In genomic region chr10:121640944-121641271, GRCm38 (mm10) we compare ENCODE assay signal across 10 mouse cellular contexts. TPM values are rescaled to one million over a fixed set of nuclear protein-coding genes. Genes with fewer than 3 reads are reported as not detected.
DNase-seq lines count a peak whose midpoint lies in the region; ATAC-seq and TF ChIP-seq lines count a peak whose summit lies in the region.
"Had no signal": no experiment of that assay in that cellular context is flagged by ENCODE, and none has a peak within 500 bp of the region (broad histone marks: within the 10 kb centered on the region; RNA-seq: fewer than 3 reads in every experiment).

No protein-coding gene starts in this region.

- TF ChIP-seq POLR2A in kidney, adult 2 months (IDR thresholded peaks at IDR 0.05; ENCODE audit: low read depth, low read length), result no peak

- no peak overlapping the region for H3K27ac ChIP-seq in kidney, adult 2 months (ENCODE audit: insufficient read depth, low read depth, low read length)
- H3K27ac ChIP-seq in embryonic facial prominence, embryonic 12.5 days, result 0 out of 2 replicates have a peak overlapping the region, but pooled peaks have one; percentile 19
- H3K27ac ChIP-seq in hindbrain, embryonic 15.5 days (replicated peaks), result no peak overlapping the region
- H3K27ac ChIP-seq in midbrain, embryonic 12.5 days (replicated peaks), result no peak overlapping the region

- peak overlapping the region; percentile 99 for H3K4me2 ChIP-seq in embryonic facial prominence, embryonic 12.5 days (replicated peaks)
- peak overlapping the region; percentile 99 for H3K4me2 ChIP-seq in hindbrain, embryonic 15.5 days
- peak overlapping the region; percentile 97 for H3K4me2 ChIP-seq in midbrain, embryonic 12.5 days (replicated peaks)

- WGBS in kidney, adult 2 months, result 20% methylated on average over 10 of the region's 10 CpGs
- 9% methylated on average over 10 of the region's 10 CpGs for WGBS in embryonic facial prominence, embryonic 12.5 days
- 17% methylated on average over 10 of the region's 10 CpGs for WGBS in hindbrain, embryonic 15.5 days
- WGBS in midbrain, embryonic 12.5 days, result 11% methylated on average over 10 of the region's 10 CpGs

- 0 out of 2 replicates have a peak overlapping the region, but pooled peaks have one; percentile 20 for H3K4me3 ChIP-seq in kidney, adult 2 months (ENCODE audit: insufficient read depth, low read depth, low read length)
- peak overlapping the region; percentile 57 for H3K4me3 ChIP-seq in embryonic facial prominence, embryonic 12.5 days
- H3K4me3 ChIP-seq in hindbrain, embryonic 15.5 days, result peak overlapping the region; percentile 50
- H3K4me3 ChIP-seq in midbrain, embryonic 12.5 days, result peak overlapping the region; percentile 56

- no peaks in the 10 kb centered on the region for H3K9me3 ChIP-seq in embryonic facial prominence, embryonic 12.5 days
- H3K9me3 ChIP-seq in hindbrain, embryonic 15.5 days, result no peaks in the 10 kb centered on the region
- no peaks in the 10 kb centered on the region for H3K9me3 ChIP-seq in midbrain, embryonic 12.5 days

- no peak for DNase-seq in kidney, adult 2 months
- no peak for DNase-seq in kidney, postnatal 14 days
- no peak for DNase-seq in layer of hippocampus, adult 9-11 months
- DNase-seq in T-cell, adult 2 months (ENCODE audit: low spot score), result no peak
- no peak for DNase-seq in urinary bladder, postnatal 4 days (ENCODE audit: low spot score in 2 of 2)

- ATAC-seq in embryonic facial prominence, embryonic 12.5 days (ENCODE audit: insufficient number of reproducible peaks, insufficient read depth, low FRiP score, low TSS enrichment), result no peak
- ATAC-seq in hindbrain, embryonic 15.5 days (ENCODE audit: low FRiP score, low read depth), result no peak
- ATAC-seq in midbrain, embryonic 12.5 days (ENCODE audit: low FRiP score, low read depth), result no peak
- ATAC-seq: Patski had no signal

- H3K9ac ChIP-seq in embryonic facial prominence, embryonic 12.5 days, result no peak overlapping the region
- 0 out of 2 replicates have a peak overlapping the region, but pooled peaks have one; percentile 44 for H3K9ac ChIP-seq in hindbrain, embryonic 15.5 days
- no peak overlapping the region for H3K9ac ChIP-seq in midbrain, embryonic 12.5 days (replicated peaks)

- H3K36me3 ChIP-seq in kidney, adult 2 months (ENCODE audit: control insufficient read depth, insufficient read depth, low read length), result no peaks in the 10 kb centered on the region
- H3K36me3 ChIP-seq in embryonic facial prominence, embryonic 12.5 days, result no peaks in the 10 kb centered on the region
- no peaks in the 10 kb centered on the region for H3K36me3 ChIP-seq in hindbrain, embryonic 15.5 days
- no peaks in the 10 kb centered on the region for H3K36me3 ChIP-seq in midbrain, embryonic 12.5 days

- TF ChIP-seq CTCF in kidney, adult 2 months (conservative IDR thresholded peaks at IDR 0.05; ENCODE audit: insufficient read depth, insufficient read length, low read depth, low read length), result no peak

- no peaks in the 10 kb centered on the region for H3K4me1 ChIP-seq in kidney, adult 2 months (ENCODE audit: control insufficient read depth, insufficient read depth, low read length)
- H3K4me1 ChIP-seq in embryonic facial prominence, embryonic 12.5 days, result peaks cover 6% of the 10 kb centered on the region
- peaks cover 20% of the 10 kb centered on the region for H3K4me1 ChIP-seq in hindbrain, embryonic 15.5 days (replicated peaks)
- H3K4me1 ChIP-seq in midbrain, embryonic 12.5 days, result peaks cover 18% of the 10 kb centered on the region

- no peaks in the 10 kb centered on the region for H3K27me3 ChIP-seq in kidney, adult 2 months (replicated peaks; ENCODE audit: control insufficient read depth, insufficient read depth, low read length)
- peaks cover 28% of the 10 kb centered on the region for H3K27me3 ChIP-seq in embryonic facial prominence, embryonic 12.5 days
- peaks cover 35% of the 10 kb centered on the region for H3K27me3 ChIP-seq in hindbrain, embryonic 15.5 days
- peaks cover 44% of the 10 kb centered on the region for H3K27me3 ChIP-seq in midbrain, embryonic 12.5 days

RNA-seq across cellular contexts. Expression of gene D930020B18Rik, which starts 0.5 kb away (rescaled TPM):
- 0.02 TPM in 1 of 2 replicates, not detected in the other for polyA plus RNA-seq in kidney, adult 2 months (2012; rRNA removed)
- 1.4 and 1.6 TPM in 2 replicates for polyA plus RNA-seq in embryonic facial prominence, embryonic 12.5 days (2016; fragmentation: Nextera tagmentation; extraction: Ambion mirVana)
- polyA plus RNA-seq in hindbrain, embryonic 15.5 days (2015; fragmentation: Nextera tagmentation; extraction: Ambion mirVana), result 0.21 and 0.24 TPM in 2 replicates
- polyA plus RNA-seq in midbrain, embryonic 12.5 days (2016; fragmentation: Nextera tagmentation; extraction: Ambion mirVana), result 0.12 TPM in 1 of 2 replicates, not detected in the other
- polyA plus RNA-seq: erythroblast, embryonic 14.5 days; Patski had no signal

RNA-seq across cellular contexts. Expression of gene Xpot, which starts 14.8 kb away (rescaled TPM):
- polyA plus RNA-seq in kidney, adult 2 months (2012; rRNA removed), result 78.0 and 108 TPM in 2 replicates
- polyA plus RNA-seq in embryonic facial prominence, embryonic 12.5 days (2016; fragmentation: Nextera tagmentation; extraction: Ambion mirVana), result 49.6 and 59.5 TPM in 2 replicates
- 30.2 and 31.4 TPM in 2 replicates for polyA plus RNA-seq in hindbrain, embryonic 15.5 days (2015; fragmentation: Nextera tagmentation; extraction: Ambion mirVana)
- polyA plus RNA-seq in midbrain, embryonic 12.5 days (2016; fragmentation: Nextera tagmentation; extraction: Ambion mirVana), result 48.6 and 52.3 TPM in 2 replicates

RNA-seq across cellular contexts. Expression of gene Tbk1, which starts 54.3 kb away (rescaled TPM):
- polyA plus RNA-seq in kidney, adult 2 months (2012; rRNA removed), result 7.6 and 14.8 TPM in 2 replicates
- polyA plus RNA-seq in embryonic facial prominence, embryonic 12.5 days (2016; fragmentation: Nextera tagmentation; extraction: Ambion mirVana), result 33.8 and 34.4 TPM in 2 replicates
- polyA plus RNA-seq in hindbrain, embryonic 15.5 days (2015; fragmentation: Nextera tagmentation; extraction: Ambion mirVana), result 27.3 and 28.4 TPM in 2 replicates
- polyA plus RNA-seq in midbrain, embryonic 12.5 days (2016; fragmentation: Nextera tagmentation; extraction: Ambion mirVana), result 37.4 and 38.6 TPM in 2 replicates
